Mouse (Mus musculus): ENCODE measurements around the gene Lurap1l.

Gene Lurap1l

DNA sequence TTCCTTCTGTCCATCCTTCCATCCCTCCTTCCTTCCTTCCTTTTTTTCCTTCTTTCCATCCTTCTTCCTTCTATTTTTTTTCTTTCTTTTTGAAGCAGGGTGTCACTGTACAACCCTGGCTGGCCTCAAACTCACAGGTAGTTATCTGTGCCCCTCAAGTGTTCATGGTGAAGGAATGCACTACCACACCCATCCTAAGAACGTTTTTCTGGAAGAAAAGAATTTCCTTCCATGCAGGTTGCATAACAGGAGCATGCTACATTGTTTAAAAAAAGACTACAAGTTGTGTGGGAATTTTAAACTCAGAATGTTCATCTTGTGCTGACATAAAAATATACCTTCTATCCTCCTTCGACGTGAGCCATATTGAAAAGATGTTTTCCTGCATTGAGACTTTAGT lies 7.4 kb downstream of the Lurap1l start:
- no peak for DNase-seq (ENCODE audit: low spot score)

- no peak for DNase-seq (ENCODE audit: low spot score)
These were observed 8.2 kb downstream of the Lurap1l start for GRCm38 (mm10) chr4:80918526-80919129.

- no peak for DNase-seq (ENCODE audit: low spot score)
These were observed 8.9 kb downstream of the Lurap1l start for GRCm38 (mm10) chr4:80919217-80919867.

GRCm38 (mm10) chr4:80921646-80922489 lies 11.4 kb downstream of the Lurap1l start:
- no peak for DNase-seq (ENCODE audit: low spot score)

DNA sequence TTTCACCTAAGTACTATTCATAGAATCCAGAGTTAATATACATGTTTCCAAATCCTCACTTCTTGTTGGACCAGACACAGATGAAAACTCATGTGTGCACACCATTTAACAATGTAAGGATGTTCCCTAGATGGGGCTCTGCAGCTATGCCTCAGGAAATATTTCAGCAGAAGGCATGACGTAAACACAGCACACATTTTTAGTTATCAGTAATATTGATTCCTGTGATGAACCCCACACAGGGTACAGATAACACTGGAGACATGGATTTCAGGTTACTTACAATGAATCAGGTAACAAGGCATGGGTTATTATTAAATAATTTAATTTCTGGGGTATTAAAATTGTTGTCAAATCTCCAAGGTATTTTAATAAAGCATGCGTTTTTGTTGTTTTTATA lies 12.2 kb downstream of the Lurap1l start:
- DNase-seq (ENCODE audit: low spot score): no peak

- DNase-seq (ENCODE audit: low spot score): no peak
These were observed 14.4 kb downstream of the Lurap1l start for GRCm38 (mm10) chr4:80924815-80925214.

GRCm38 (mm10) chr4:80925752-80926519 lies 15.5 kb downstream of the Lurap1l start:
- no peak for DNase-seq (ENCODE audit: low spot score)

GRCm38 (mm10) chr4:80934749-80935148 lies 24.3 kb downstream of the Lurap1l start:
- no peak for DNase-seq (ENCODE audit: low spot score)

DNA sequence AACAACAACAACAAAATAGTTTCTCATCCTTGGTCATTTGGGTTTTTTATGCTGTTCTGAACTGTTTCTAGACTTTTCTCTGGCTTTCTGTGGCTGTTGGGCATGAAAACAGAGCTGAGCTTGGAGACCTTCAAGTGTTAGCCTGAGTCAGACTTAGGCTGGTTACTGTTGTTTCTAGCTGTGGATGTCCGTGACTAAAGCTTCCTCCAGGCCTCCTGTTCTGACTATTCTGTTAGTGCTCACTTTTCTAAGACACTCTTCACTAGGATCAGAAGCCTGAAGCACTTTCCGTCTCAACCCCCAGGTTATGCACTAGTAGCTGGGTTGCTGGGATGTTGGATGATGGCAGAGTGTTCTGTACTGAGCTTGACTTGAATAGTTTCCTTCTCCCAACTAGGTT lies 28.7 kb downstream of the Lurap1l start:
- no peak for DNase-seq (ENCODE audit: low spot score)

GRCm38 (mm10) chr4:80940946-80941345 lies 30.5 kb downstream of the Lurap1l start:
- DNase-seq (ENCODE audit: low spot score): no peak

DNA sequence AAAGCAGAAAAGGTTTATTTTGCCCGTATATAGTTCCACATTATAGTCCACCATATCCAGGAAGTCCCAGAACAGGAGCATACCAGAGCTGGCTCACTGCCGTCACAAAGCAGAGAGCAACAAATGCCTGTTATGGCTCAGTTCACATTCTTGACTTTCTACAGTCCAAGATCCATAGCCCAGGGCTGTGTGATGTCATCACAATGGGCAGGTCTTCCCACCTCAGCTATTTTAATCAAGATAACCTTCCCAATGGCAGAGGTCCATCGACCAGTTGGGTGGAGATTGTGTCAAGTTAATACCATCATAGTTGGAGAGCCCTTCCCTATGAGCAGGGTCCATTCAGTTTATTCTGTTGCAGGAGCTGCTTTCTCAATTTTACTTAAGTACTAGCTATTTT lies 31.5 kb downstream of the Lurap1l start:
- no peak for DNase-seq (ENCODE audit: low spot score)

DNA sequence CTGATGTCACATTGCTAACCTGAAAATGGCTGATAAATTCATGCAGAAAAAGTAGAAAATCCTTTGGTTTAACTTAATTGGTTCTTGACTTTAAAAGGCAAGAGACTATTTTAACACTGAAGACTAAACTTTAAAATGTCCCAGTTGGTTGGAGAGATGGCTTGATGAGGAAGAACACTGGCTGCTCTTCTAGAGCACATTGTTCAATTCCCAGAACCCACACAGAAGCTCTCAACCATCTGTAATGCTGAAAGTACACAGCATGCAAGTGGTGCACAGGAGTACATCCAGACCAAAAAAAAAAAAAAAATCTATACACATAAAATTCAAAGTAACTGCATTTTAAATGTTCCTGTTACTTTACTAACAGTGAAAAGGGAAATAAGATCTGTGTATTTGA lies 34.2 kb downstream of the Lurap1l start:
- no peak for DNase-seq (ENCODE audit: low spot score)

GRCm38 (mm10) chr4:80949110-80949509 lies 38.7 kb downstream of the Lurap1l start:
- no peak for DNase-seq (ENCODE audit: low spot score)

- no peak for DNase-seq (ENCODE audit: low spot score)
These were observed 39.3 kb downstream of the Lurap1l start for GRCm38 (mm10) chr4:80949720-80950119.

- no peak for DNase-seq (ENCODE audit: low spot score)
These were observed 39.9 kb downstream of the Lurap1l start for GRCm38 (mm10) chr4:80950280-80950781.

- DNase-seq (ENCODE audit: low spot score): no peak
These were observed 42.2 kb downstream of the Lurap1l start for GRCm38 (mm10) chr4:80952653-80953052.

DNA sequence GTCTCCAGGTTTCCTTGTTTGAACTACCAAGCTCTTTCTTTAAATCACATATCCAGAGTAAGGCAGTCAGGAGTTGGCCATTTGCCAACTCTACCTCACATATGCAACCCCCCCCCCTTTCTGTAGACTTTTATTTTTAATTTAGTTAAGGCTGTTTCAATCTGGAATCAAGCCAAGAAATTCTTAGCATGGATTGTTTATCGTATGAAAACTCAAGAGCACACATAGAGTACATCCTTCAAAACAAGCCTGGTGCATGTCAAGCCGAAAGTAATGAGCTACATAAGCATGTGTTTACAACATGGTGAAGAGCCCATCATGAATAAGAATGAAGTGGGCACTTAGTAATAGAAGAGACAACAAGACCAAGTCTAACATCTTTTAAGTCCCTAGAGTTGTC lies 45.5 kb downstream of the Lurap1l start:
- DNase-seq (ENCODE audit: low spot score): no peak

DNA sequence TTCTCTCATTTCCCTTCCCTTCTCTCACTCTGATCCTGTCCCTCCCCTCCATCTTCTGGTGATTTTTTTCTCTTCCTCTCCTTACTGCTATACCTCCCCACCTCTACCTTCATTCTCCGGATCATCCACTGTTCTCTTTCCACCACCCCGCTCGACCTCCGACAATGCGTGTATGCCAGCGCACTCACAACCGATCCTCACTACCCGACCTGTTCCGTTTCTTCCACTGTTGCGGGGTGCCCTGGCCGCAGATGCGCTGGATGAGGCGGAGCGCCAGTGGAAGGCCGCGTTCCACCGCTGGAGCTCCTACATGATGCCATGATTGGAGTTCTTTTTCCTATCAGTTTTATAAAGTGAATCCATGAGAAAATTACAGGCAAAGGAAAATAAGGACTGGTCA lies 57.1 kb downstream of the Lurap1l start:
- no peak for DNase-seq (ENCODE audit: low spot score)

DNA sequence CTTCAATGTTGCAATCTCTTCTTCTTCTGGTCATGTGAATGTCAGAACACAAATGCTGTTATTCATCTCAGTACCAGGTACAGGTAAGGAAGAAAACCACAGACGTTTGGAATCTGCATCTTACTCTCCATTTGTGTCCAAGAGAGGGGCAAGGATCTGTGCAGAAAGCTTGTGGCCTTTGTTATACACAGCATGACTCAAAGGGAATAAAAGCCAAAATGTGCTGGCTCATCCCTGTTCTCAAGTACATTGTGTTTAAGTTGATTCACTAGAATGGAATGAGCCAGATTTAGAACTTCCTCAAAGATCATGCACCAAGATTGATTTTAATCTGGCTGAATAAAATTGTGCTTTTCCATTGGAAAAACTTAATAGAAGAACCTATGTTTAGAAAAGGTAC lies 61.4 kb downstream of the Lurap1l start:
- DNase-seq (ENCODE audit: low spot score): no peak

DNA sequence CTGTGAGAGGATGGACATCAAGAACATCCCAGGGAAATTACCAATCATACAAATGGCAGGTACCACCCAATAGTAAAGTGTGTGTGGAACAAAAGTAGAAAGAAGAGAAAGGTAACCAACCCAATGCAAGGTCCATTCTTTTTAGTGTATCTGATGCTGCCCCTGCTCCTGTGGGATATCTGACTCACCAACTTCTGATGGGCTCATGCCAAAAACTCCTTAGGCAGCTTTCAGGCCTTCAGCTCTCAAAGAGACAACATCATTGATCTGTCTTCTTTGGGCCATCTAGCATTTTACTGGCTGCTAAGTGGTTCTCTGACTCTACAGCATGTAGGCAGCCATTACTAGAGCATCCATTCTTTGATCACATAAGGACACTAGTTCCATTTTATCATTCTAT lies 63.5 kb downstream of the Lurap1l start:
- no peak for DNase-seq (ENCODE audit: low spot score)

DNA sequence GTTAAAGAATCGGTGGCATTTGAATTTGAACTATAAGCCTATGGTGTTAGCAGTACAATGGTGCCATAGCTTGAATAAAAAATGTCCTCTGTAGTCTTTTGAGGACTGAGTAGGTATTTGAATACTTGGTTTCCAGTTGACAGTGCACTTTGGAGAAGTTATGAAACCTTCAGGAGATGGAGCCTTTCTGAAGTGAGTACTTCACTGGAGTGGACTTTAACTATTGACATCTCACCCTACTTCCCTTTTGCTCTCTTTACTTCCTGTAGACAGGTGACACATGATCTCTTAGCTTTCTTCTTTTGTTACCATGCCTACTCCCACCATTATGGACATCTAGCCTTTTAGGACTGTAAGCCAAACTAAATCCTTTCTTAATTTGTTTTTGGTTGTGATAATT lies 80.4 kb downstream of the Lurap1l start:
- no peak for DNase-seq (ENCODE audit: low spot score)

DNA sequence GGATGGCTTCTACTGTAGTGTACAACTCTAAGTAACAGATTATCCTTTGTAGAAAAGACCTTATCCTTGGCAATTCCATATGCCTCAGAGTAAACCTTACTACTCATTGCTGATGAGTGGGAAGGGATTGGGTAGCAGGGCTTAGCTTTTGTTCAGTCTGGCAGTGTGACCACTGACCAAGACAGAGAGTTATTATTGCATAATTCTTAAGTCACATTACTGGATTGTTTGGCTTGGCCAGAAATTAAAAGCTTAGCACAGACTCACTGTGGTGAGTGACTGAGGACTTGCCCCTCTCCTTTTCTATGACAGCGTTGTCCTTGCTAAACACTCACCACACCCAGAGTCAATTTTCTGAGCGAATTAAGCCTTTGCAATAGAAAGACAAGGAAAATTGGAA lies 93.1 kb downstream of the Lurap1l start:
- no peak for DNase-seq (ENCODE audit: low spot score)
